Mouse (Mus musculus): ENCODE measurements around the gene Foxp1.

Foxp1 gene

GRCm38 (mm10) chr6:99483556-99483955 lies 39.0 kb downstream of the Foxp1 start:
- no peak for DNase-seq

GRCm38 (mm10) chr6:99481568-99481967 lies 41.0 kb downstream of the Foxp1 start:
- no peak for DNase-seq

GRCm38 (mm10) chr6:99478873-99479650 lies 43.5 kb downstream of the Foxp1 start:
- DNase-seq = no peak

GRCm38 (mm10) chr6:99475040-99475439 lies 47.5 kb downstream of the Foxp1 start:
- no peak for DNase-seq

- DNase-seq = no peak
Measured at GRCm38 (mm10) chr6:99470906-99471305, 51.6 kb downstream of the Foxp1 start.

- DNase-seq = no peak
Measured at GRCm38 (mm10) chr6:99469134-99469834, 53.2 kb downstream of the Foxp1 start.

GRCm38 (mm10) chr6:99467831-99468230 lies 54.7 kb downstream of the Foxp1 start:
- no peak for DNase-seq

- DNase-seq = no peak
Measured at GRCm38 (mm10) chr6:99467109-99467508, 55.4 kb downstream of the Foxp1 start.

- no peak for DNase-seq
Measured at GRCm38 (mm10) chr6:99466354-99466753, 56.2 kb downstream of the Foxp1 start.

GRCm38 (mm10) chr6:99464449-99464848 lies 58.1 kb downstream of the Foxp1 start:
- peak; percentile 32 for DNase-seq

- DNase-seq = no peak
Measured at GRCm38 (mm10) chr6:99463906-99464305, 58.6 kb downstream of the Foxp1 start.

- DNase-seq = no peak
Measured at GRCm38 (mm10) chr6:99458775-99459174, 63.7 kb downstream of the Foxp1 start.

GRCm38 (mm10) chr6:99453763-99454520 lies 68.6 kb downstream of the Foxp1 start:
- no peak for DNase-seq

- DNase-seq = peak; percentile 71
Measured at GRCm38 (mm10) chr6:99452638-99453185, 69.8 kb downstream of the Foxp1 start.

GRCm38 (mm10) chr6:99451479-99451878 lies 71.0 kb downstream of the Foxp1 start:
- DNase-seq = no peak

- no peak for DNase-seq
Measured at GRCm38 (mm10) chr6:99447447-99447846, 75.1 kb downstream of the Foxp1 start.

- DNase-seq = no peak
Measured at GRCm38 (mm10) chr6:99446801-99447415, 75.6 kb downstream of the Foxp1 start.

- no peak for DNase-seq
Measured at GRCm38 (mm10) chr6:99443460-99443859, 79.1 kb downstream of the Foxp1 start.

GRCm38 (mm10) chr6:99441100-99441499 lies 81.4 kb downstream of the Foxp1 start:
- DNase-seq = no peak

GRCm38 (mm10) chr6:99440606-99441005 lies 81.9 kb downstream of the Foxp1 start:
- no peak for DNase-seq

- no peak for DNase-seq
Measured at GRCm38 (mm10) chr6:99439878-99440361, 82.6 kb downstream of the Foxp1 start.

- DNase-seq = no peak
Measured at GRCm38 (mm10) chr6:99439214-99439877, 83.2 kb downstream of the Foxp1 start.
